Mouse (Mus musculus) erythroblast, embryonic 14.5 days (primary cell): Measurements from ENCODE around the gene Slc19a1.

ENCODE experiments used
- GATA1 ChIP-seq: IDR thresholded peaks from 2 replicates; pipeline ENCODE4 v1.6.1; 2012; ENCODE audit warnings: low read length, inconsistent platforms, mixed read lengths
- TAL1 ChIP-seq: IDR thresholded peaks from 3 replicates; pipeline ENCODE4 v1.6.1; 2012; ENCODE audit warnings: low read length, inconsistent platforms, mixed read lengths

DNA sequence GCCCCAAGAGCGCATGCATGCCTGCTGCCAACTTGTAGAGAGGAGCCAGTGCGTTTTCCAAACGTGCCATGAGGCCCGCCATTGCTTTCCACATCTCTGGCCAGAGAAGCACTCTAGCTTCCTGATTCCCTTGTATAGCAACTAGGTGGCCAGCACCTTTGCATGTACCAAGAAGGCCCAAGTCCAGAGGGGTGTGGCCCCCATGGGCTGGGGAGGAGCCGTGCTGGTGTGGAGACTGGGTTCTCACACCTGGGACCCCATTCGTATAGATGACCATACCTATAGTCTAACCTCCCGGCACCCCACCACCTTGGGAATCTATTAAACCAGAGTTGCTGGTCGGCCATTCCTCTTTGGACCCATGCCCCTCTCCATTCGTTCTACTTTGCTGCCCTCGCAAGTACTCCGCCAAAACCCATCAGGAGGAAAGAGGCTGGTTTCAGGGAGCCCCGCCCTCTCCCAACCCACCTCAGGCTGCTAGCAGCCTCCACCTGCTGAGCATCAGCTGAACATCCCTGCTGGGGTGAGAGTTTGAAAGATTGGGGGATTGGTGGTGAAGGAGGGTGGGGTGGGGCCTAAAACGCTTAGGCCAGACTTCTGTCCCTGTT lies at the start of gene Slc19a1:
- TF ChIP-seq GATA1 = no peak
- no peak for TF ChIP-seq TAL1
